Mouse (Mus musculus): ENCODE results near the gene Fcmr.

GRCm38 (mm10) chr1:130855723-130856122, 9.7 kb upstream of the Fcmr start:
- TF ChIP-seq GATA1 (IDR thresholded peaks at IDR 0.05; ENCODE audit: low read length) (no peak), TAL1 (IDR thresholded peaks at IDR 0.05; ENCODE audit: low read length) (no peak)

All from erythroblast, embryonic 14.5 days (primary cell).